Mouse (Mus musculus): ENCODE data around the gene Crnn. TPM values are rescaled to one million over a fixed set of nuclear protein-coding genes. Genes with fewer than 3 reads are reported as not detected.

The Crnn gene
- total and polyA plus RNA-seq, 3 experiments = not detected

- TF ChIP-seq E2F4 (IDR thresholded peaks at IDR 0.05; ENCODE audit: borderline replicate concordance, low read depth, low read length) (no peak), TCF12 (IDR thresholded peaks at IDR 0.05; ENCODE audit: low read depth, low read length) (no peak), GATA1 (IDR thresholded peaks at IDR 0.05; ENCODE audit: low read depth, low read length) (no peak), CHD2 (IDR thresholded peaks at IDR 0.05; ENCODE audit: low read length) (no peak), BHLHE40 (IDR thresholded peaks at IDR 0.05; ENCODE audit: borderline replicate concordance, low read depth, low read length) (no peak), SIN3A (IDR thresholded peaks at IDR 0.05; ENCODE audit: low read length) (no peak), USF2 (IDR thresholded peaks at IDR 0.05; ENCODE audit: borderline replicate concordance in 1 of 2, insufficient read depth in 1 of 2, low read depth in 1 of 2, low read length in 2 of 2) (no peak), MYC (IDR thresholded peaks at IDR 0.05; ENCODE audit: low read depth, low read length) (no peak), MAX (IDR thresholded peaks at IDR 0.05; ENCODE audit: low read length) (no peak), MEF2A (IDR thresholded peaks at IDR 0.05; ENCODE audit: extremely low read depth, insufficient replicate concordance, low read depth, low read length, poor library complexity, severe bottlenecking) (no peak), MXI1 (IDR thresholded peaks at IDR 0.05; ENCODE audit: low read depth, low read length) (no peak), MAZ (IDR thresholded peaks at IDR 0.05; ENCODE audit: low read depth, low read length) (no peak), EP300 (IDR thresholded peaks at IDR 0.05; ENCODE audit: low read depth in 1 of 2, low read length in 2 of 2) (no peak), USF1 (IDR thresholded peaks at IDR 0.05; ENCODE audit: low read depth, low read length) (no peak), RAD21 (IDR thresholded peaks at IDR 0.05; ENCODE audit: low read depth, low read length) (no peak)
- H3K4me3 ChIP-seq (ENCODE audit: control insufficient read depth in 1 of 2, insufficient read depth in 1 of 2, low read depth in 2 of 2, low read length in 2 of 2) = no peak within 1 kb of the TSS
- H3K27ac ChIP-seq (ENCODE audit: control insufficient read depth, low read depth, low read length) = no peak within 1 kb of the TSS
- no peaks in the 10 kb centered on the region for H3K27me3 ChIP-seq (ENCODE audit: control insufficient read depth in 1 of 2, insufficient read depth in 2 of 2, low read length in 2 of 2)
- H3K4me1 ChIP-seq (ENCODE audit: control insufficient read depth in 1 of 2, insufficient read depth in 2 of 2, low read length in 2 of 2) = no peaks in the 10 kb centered on the region
- DNase-seq (ENCODE audit: low read depth, low spot score) = no peak
- no peaks in the 10 kb centered on the region for H3K36me3 ChIP-seq (ENCODE audit: control insufficient read depth in 1 of 2, insufficient read depth in 2 of 2, low read length in 2 of 2)
- no peaks in the 10 kb centered on the region for H3K9me3 ChIP-seq (replicated peaks; ENCODE audit: insufficient read depth, low read length)
- H3K79me2 ChIP-seq (ENCODE audit: control insufficient read depth, insufficient read depth, low read length, poor library complexity) = no peaks in the 10 kb centered on the region
- no peak within 1 kb of the TSS for H3K9ac ChIP-seq (ENCODE audit: control insufficient read depth, low read depth, low read length, poor library complexity, severe bottlenecking)
Observed at GRCm38 (mm10) chr3:93196978-93197377, 52.4 kb downstream of the Crnn start, which contains the start of gene Flg2. Gene Flg2 (plus strand): TSS chr3:93197278.

Other genes starting within 250 kb of the Crnn start
- not detected in 2 replicates for gene Lce3a, start 218.6 kb upstream of the Crnn start, total RNA-seq (2012; rRNA removed)
- gene Lce3a, start 218.6 kb upstream of the Crnn start, polyA plus RNA-seq (2012; ENCODE audit: insufficient read depth in 1 of 2, insufficient read length in 2 of 2, low read depth in 1 of 2, low replicate concordance in 2 of 2, missing spikeins in 1 of 2) = not detected
- gene Lce3b, start 211.8 kb upstream of the Crnn start, total RNA-seq (2012; rRNA removed) = not detected in 2 replicates
- not detected for gene Lce3b, start 211.8 kb upstream of the Crnn start, polyA plus RNA-seq (2012; ENCODE audit: insufficient read depth in 1 of 2, insufficient read length in 2 of 2, low read depth in 1 of 2, low replicate concordance in 2 of 2, missing spikeins in 1 of 2)
- not detected in 2 replicates for gene Lce3c, start 200.3 kb upstream of the Crnn start, total RNA-seq (2012; rRNA removed)
- not detected for gene Lce3c, start 200.3 kb upstream of the Crnn start, polyA plus RNA-seq (2012; ENCODE audit: insufficient read depth in 1 of 2, insufficient read length in 2 of 2, low read depth in 1 of 2, low replicate concordance in 2 of 2, missing spikeins in 1 of 2)
- gene Lce3d, start 187.4 kb upstream of the Crnn start, total RNA-seq (2012; rRNA removed) = not detected in 2 replicates
- not detected for gene Lce3d, start 187.4 kb upstream of the Crnn start, polyA plus RNA-seq (2012; ENCODE audit: insufficient read depth in 1 of 2, insufficient read length in 2 of 2, low read depth in 1 of 2, low replicate concordance in 2 of 2, missing spikeins in 1 of 2)
- not detected in 2 replicates for gene Lce3e, start 177.7 kb upstream of the Crnn start, total RNA-seq (2012; rRNA removed)
- not detected for gene Lce3e, start 177.7 kb upstream of the Crnn start, polyA plus RNA-seq (2012; ENCODE audit: insufficient read depth in 1 of 2, insufficient read length in 2 of 2, low read depth in 1 of 2, low replicate concordance in 2 of 2, missing spikeins in 1 of 2)
- not detected in 2 replicates for gene Lce3f, start 152.6 kb upstream of the Crnn start, total RNA-seq (2012; rRNA removed)
- gene Lce3f, start 152.6 kb upstream of the Crnn start, polyA plus RNA-seq (2012; ENCODE audit: insufficient read depth in 1 of 2, insufficient read length in 2 of 2, low read depth in 1 of 2, low replicate concordance in 2 of 2, missing spikeins in 1 of 2) = not detected
- not detected in 2 replicates for gene Crct1, start 129.1 kb upstream of the Crnn start, total RNA-seq (2012; rRNA removed)
- not detected for gene Crct1, start 129.1 kb upstream of the Crnn start, polyA plus RNA-seq (2012; ENCODE audit: insufficient read depth in 1 of 2, insufficient read length in 2 of 2, low read depth in 1 of 2, low replicate concordance in 2 of 2, missing spikeins in 1 of 2)
- gene Lce1m, start 125.7 kb upstream of the Crnn start, total RNA-seq (2012; rRNA removed) = not detected in 2 replicates
- gene Lce1m, start 125.7 kb upstream of the Crnn start, polyA plus RNA-seq (2012; ENCODE audit: insufficient read depth in 1 of 2, insufficient read length in 2 of 2, low read depth in 1 of 2, low replicate concordance in 2 of 2, missing spikeins in 1 of 2) = not detected
- gene Gm4858, start 76.0 kb upstream of the Crnn start, total RNA-seq (2012; rRNA removed) = not detected in 2 replicates
- gene Gm4858, start 76.0 kb upstream of the Crnn start, polyA plus RNA-seq (2012; ENCODE audit: insufficient read depth in 1 of 2, insufficient read length in 2 of 2, low read depth in 1 of 2, low replicate concordance in 2 of 2, missing spikeins in 1 of 2) = not detected
- not detected in 2 replicates for gene Flg2, start 52.5 kb downstream of the Crnn start, total RNA-seq (2012; rRNA removed)
- not detected for gene Flg2, start 52.5 kb downstream of the Crnn start, polyA plus RNA-seq (2012; ENCODE audit: insufficient read depth in 1 of 2, insufficient read length in 2 of 2, low read depth in 1 of 2, low replicate concordance in 2 of 2, missing spikeins in 1 of 2)
- not detected in 2 replicates for gene Flg, start 128.7 kb downstream of the Crnn start, total RNA-seq (2012; rRNA removed)
- not detected for gene Flg, start 128.7 kb downstream of the Crnn start, polyA plus RNA-seq (2012; ENCODE audit: insufficient read depth in 1 of 2, insufficient read length in 2 of 2, low read depth in 1 of 2, low replicate concordance in 2 of 2, missing spikeins in 1 of 2)
- not detected in 2 replicates for gene Hrnr, start 175.0 kb downstream of the Crnn start, total RNA-seq (2012; rRNA removed)
- gene Hrnr, start 175.0 kb downstream of the Crnn start, polyA plus RNA-seq (2012; ENCODE audit: insufficient read depth in 1 of 2, insufficient read length in 2 of 2, low read depth in 1 of 2, low replicate concordance in 2 of 2, missing spikeins in 1 of 2) = not detected
- gene Rptn, start 248.9 kb downstream of the Crnn start, total RNA-seq (2012; rRNA removed) = not detected in 2 replicates
- not detected for gene Rptn, start 248.9 kb downstream of the Crnn start, polyA plus RNA-seq (2012; ENCODE audit: insufficient read depth in 1 of 2, insufficient read length in 2 of 2, low read depth in 1 of 2, low replicate concordance in 2 of 2, missing spikeins in 1 of 2)